Mouse (Mus musculus): ENCODE measurements around the gene Mef2d. TPM values are rescaled to one million over a fixed set of nuclear protein-coding genes. Genes with fewer than 3 reads are reported as not detected.

Mef2d gene
- polyA plus RNA-seq, 1 experiment = 41.5 TPM

GRCm38 (mm10) chr3:88145952-88146351 lies 3.8 kb downstream of the Mef2d start:
- H3K4me1 ChIP-seq (ENCODE audit: control insufficient read depth, insufficient read depth, low read length) = peaks cover 34% of the 10 kb centered on the region
- no peaks in the 10 kb centered on the region for H3K9me3 ChIP-seq (replicated peaks; ENCODE audit: control insufficient read depth, insufficient read depth, low read length, poor library complexity, severe bottlenecking)
- no peak overlapping the region for H3K27ac ChIP-seq (ENCODE audit: insufficient read depth, low read length)
- no peak overlapping the region for H3K9ac ChIP-seq (ENCODE audit: low read depth, poor library complexity, severe bottlenecking)
- no peak overlapping the region for H3K4me3 ChIP-seq (ENCODE audit: low read depth, low read length)
- no peak for TF ChIP-seq POLR2A (IDR thresholded peaks at IDR 0.05; ENCODE audit: insufficient read depth, low read length)
- no peak for TF ChIP-seq CTCF (IDR thresholded peaks at IDR 0.05; ENCODE audit: low read depth, low read length)
- TF ChIP-seq EP300 (IDR thresholded peaks at IDR 0.05; ENCODE audit: insufficient read depth, low read depth, low read length) = no peak
- no peaks in the 10 kb centered on the region for H3K36me3 ChIP-seq (ENCODE audit: control insufficient read depth, insufficient read depth, low read length, poor library complexity, severe bottlenecking)
- H3K27me3 ChIP-seq (ENCODE audit: control insufficient read depth, insufficient read depth, low read length, poor library complexity, severe bottlenecking) = no peaks in the 10 kb centered on the region

GRCm38 (mm10) chr3:88146376-88147112 lies 4.4 kb downstream of the Mef2d start:
- H3K4me3 ChIP-seq (ENCODE audit: low read depth, low read length) = no peak overlapping the region
- H3K36me3 ChIP-seq (ENCODE audit: control insufficient read depth, insufficient read depth, low read length, poor library complexity, severe bottlenecking) = no peaks in the 10 kb centered on the region
- H3K27ac ChIP-seq (ENCODE audit: insufficient read depth, low read length) = no peak overlapping the region
- H3K27me3 ChIP-seq (ENCODE audit: control insufficient read depth, insufficient read depth, low read length, poor library complexity, severe bottlenecking) = no peaks in the 10 kb centered on the region
- H3K9me3 ChIP-seq (replicated peaks; ENCODE audit: control insufficient read depth, insufficient read depth, low read length, poor library complexity, severe bottlenecking) = no peaks in the 10 kb centered on the region
- peaks cover 37% of the 10 kb centered on the region for H3K4me1 ChIP-seq (ENCODE audit: control insufficient read depth, insufficient read depth, low read length)
- TF ChIP-seq EP300 (IDR thresholded peaks at IDR 0.05; ENCODE audit: insufficient read depth, low read depth, low read length) = no peak
- TF ChIP-seq POLR2A (IDR thresholded peaks at IDR 0.05; ENCODE audit: insufficient read depth, low read length) = no peak
- TF ChIP-seq CTCF (IDR thresholded peaks at IDR 0.05; ENCODE audit: low read depth, low read length) = no peak
- H3K9ac ChIP-seq (ENCODE audit: low read depth, poor library complexity, severe bottlenecking) = no peak overlapping the region

- no peaks in the 10 kb centered on the region for H3K36me3 ChIP-seq (ENCODE audit: control insufficient read depth, insufficient read depth, low read length, poor library complexity, severe bottlenecking)
- no peaks in the 10 kb centered on the region for H3K27me3 ChIP-seq (ENCODE audit: control insufficient read depth, insufficient read depth, low read length, poor library complexity, severe bottlenecking)
- TF ChIP-seq POLR2A (IDR thresholded peaks at IDR 0.05; ENCODE audit: insufficient read depth, low read length) (no peak), CTCF (IDR thresholded peaks at IDR 0.05; ENCODE audit: low read depth, low read length) (no peak), EP300 (IDR thresholded peaks at IDR 0.05; ENCODE audit: insufficient read depth, low read depth, low read length) (no peak)
- H3K9me3 ChIP-seq (replicated peaks; ENCODE audit: control insufficient read depth, insufficient read depth, low read length, poor library complexity, severe bottlenecking) = no peaks in the 10 kb centered on the region
- peaks cover 37% of the 10 kb centered on the region for H3K4me1 ChIP-seq (ENCODE audit: control insufficient read depth, insufficient read depth, low read length)
- H3K4me3 ChIP-seq (ENCODE audit: low read depth, low read length) = no peak overlapping the region
- H3K27ac ChIP-seq (ENCODE audit: insufficient read depth, low read length) = no peak overlapping the region
- no peak overlapping the region for H3K9ac ChIP-seq (ENCODE audit: low read depth, poor library complexity, severe bottlenecking)
Measured at GRCm38 (mm10) chr3:88147444-88147843, 5.3 kb downstream of the Mef2d start.

- Histone ChIP-seq H3K4me1 (ENCODE audit: control insufficient read depth, insufficient read depth, low read length) (peaks cover 37% of the 10 kb centered on the region), H3K9me3 (replicated peaks; ENCODE audit: control insufficient read depth, insufficient read depth, low read length, poor library complexity, severe bottlenecking) (no peaks in the 10 kb centered on the region), H3K27ac (ENCODE audit: insufficient read depth, low read length) (no peak overlapping the region), H3K4me3 (ENCODE audit: low read depth, low read length) (no peak overlapping the region), H3K36me3 (ENCODE audit: control insufficient read depth, insufficient read depth, low read length, poor library complexity, severe bottlenecking) (no peaks in the 10 kb centered on the region), H3K9ac (ENCODE audit: low read depth, poor library complexity, severe bottlenecking) (no peak overlapping the region), H3K27me3 (ENCODE audit: control insufficient read depth, insufficient read depth, low read length, poor library complexity, severe bottlenecking) (no peaks in the 10 kb centered on the region)
- TF ChIP-seq CTCF (IDR thresholded peaks at IDR 0.05; ENCODE audit: low read depth, low read length) = no peak
- TF ChIP-seq EP300 (IDR thresholded peaks at IDR 0.05; ENCODE audit: insufficient read depth, low read depth, low read length) = no peak
- TF ChIP-seq POLR2A (IDR thresholded peaks at IDR 0.05; ENCODE audit: insufficient read depth, low read length) = no peak
Measured at GRCm38 (mm10) chr3:88147866-88148265, 5.7 kb downstream of the Mef2d start.

GRCm38 (mm10) chr3:88148354-88148753 lies 6.2 kb downstream of the Mef2d start:
- peak overlapping the region; percentile 29; the same call in 1 of the 2 replicates for H3K27ac ChIP-seq (ENCODE audit: insufficient read depth, low read length)
- no peaks in the 10 kb centered on the region for H3K27me3 ChIP-seq (ENCODE audit: control insufficient read depth, insufficient read depth, low read length, poor library complexity, severe bottlenecking)
- H3K36me3 ChIP-seq (ENCODE audit: control insufficient read depth, insufficient read depth, low read length, poor library complexity, severe bottlenecking) = no peaks in the 10 kb centered on the region
- TF ChIP-seq EP300 (IDR thresholded peaks at IDR 0.05; ENCODE audit: insufficient read depth, low read depth, low read length) = no peak
- H3K4me3 ChIP-seq (ENCODE audit: low read depth, low read length) = no peak overlapping the region
- peaks cover 37% of the 10 kb centered on the region for H3K4me1 ChIP-seq (ENCODE audit: control insufficient read depth, insufficient read depth, low read length)
- H3K9ac ChIP-seq (ENCODE audit: low read depth, poor library complexity, severe bottlenecking) = no peak overlapping the region
- H3K9me3 ChIP-seq (replicated peaks; ENCODE audit: control insufficient read depth, insufficient read depth, low read length, poor library complexity, severe bottlenecking) = no peaks in the 10 kb centered on the region

GRCm38 (mm10) chr3:88148776-88149509 lies 6.8 kb downstream of the Mef2d start:
- TF ChIP-seq POLR2A (IDR thresholded peaks at IDR 0.05; ENCODE audit: insufficient read depth, low read length) (no peak), EP300 (IDR thresholded peaks at IDR 0.05; ENCODE audit: insufficient read depth, low read depth, low read length) (no peak), CTCF (IDR thresholded peaks at IDR 0.05; ENCODE audit: low read depth, low read length) (no peak)
- H3K36me3 ChIP-seq (ENCODE audit: control insufficient read depth, insufficient read depth, low read length, poor library complexity, severe bottlenecking) = no peaks in the 10 kb centered on the region
- no peak overlapping the region for H3K4me3 ChIP-seq (ENCODE audit: low read depth, low read length)
- H3K27ac ChIP-seq (ENCODE audit: insufficient read depth, low read length) = peak overlapping the region; percentile 55
- no peak overlapping the region for H3K9ac ChIP-seq (ENCODE audit: low read depth, poor library complexity, severe bottlenecking)
- H3K4me1 ChIP-seq (ENCODE audit: control insufficient read depth, insufficient read depth, low read length) = peaks cover 37% of the 10 kb centered on the region
- H3K27me3 ChIP-seq (ENCODE audit: control insufficient read depth, insufficient read depth, low read length, poor library complexity, severe bottlenecking) = no peaks in the 10 kb centered on the region
- H3K9me3 ChIP-seq (replicated peaks; ENCODE audit: control insufficient read depth, insufficient read depth, low read length, poor library complexity, severe bottlenecking) = no peaks in the 10 kb centered on the region

All from ES-Bruce4 (cell line).